Mouse (Mus musculus) ES-Bruce4 (cell line): ENCODE data around the gene Zfp518a. TPM values are rescaled to one million over a fixed set of nuclear protein-coding genes. Genes with fewer than 3 reads are reported as not detected.
A peak's percentile ranks its signal among the peaks of the same experiment; 100 is the strongest.

ENCODE experiments used
- H3K27ac ChIP-seq: 2 replicates; pipeline ENCODE4 v1.5.1; 2012; ENCODE audit warnings: low read length, inconsistent platforms; ENCODE audit not compliant: insufficient read depth
- H3K27me3 ChIP-seq: 2 replicates; pipeline ENCODE4 v1.6.1; 2012; ENCODE audit warnings: mild to moderate bottlenecking, low read length, inconsistent platforms; ENCODE audit not compliant: control insufficient read depth, poor library complexity, insufficient read depth, severe bottlenecking
- H3K36me3 ChIP-seq: 2 replicates; pipeline ENCODE4 v1.6.1; 2012; ENCODE audit warnings: inconsistent platforms, mild to moderate bottlenecking, low read length, moderate library complexity; ENCODE audit not compliant: control insufficient read depth, poor library complexity, insufficient read depth, severe bottlenecking
- H3K4me1 ChIP-seq: one replicate; pipeline ENCODE4 v1.8.1; 2011; ENCODE audit warnings: low read length; ENCODE audit not compliant: control insufficient read depth, insufficient read depth
- H3K4me3 ChIP-seq: 2 replicates; pipeline ENCODE4 v1.5.1; 2011; ENCODE audit warnings: low read depth, mild to moderate bottlenecking, low read length
- H3K9ac ChIP-seq: 2 replicates; pipeline ENCODE4 v1.6.1; 2012; ENCODE audit warnings: low read depth, mild to moderate bottlenecking, inconsistent platforms; ENCODE audit not compliant: poor library complexity, severe bottlenecking
- H3K9me3 ChIP-seq: replicated peaks from 2 replicates; pipeline ENCODE4 v1.6.1; 2012; ENCODE audit warnings: mild to moderate bottlenecking, low read length, inconsistent platforms; ENCODE audit not compliant: control insufficient read depth, poor library complexity, insufficient read depth, severe bottlenecking
- CTCF ChIP-seq: IDR thresholded peaks from one replicate; pipeline ENCODE4 v1.8.1; 2011; ENCODE audit warnings: low read depth, low read length
- EP300 ChIP-seq: IDR thresholded peaks from 2 replicates; pipeline ENCODE4 v1.6.1; 2011; ENCODE audit warnings: low read depth, low read length; ENCODE audit not compliant: insufficient read depth
- POLR2A ChIP-seq: IDR thresholded peaks from one replicate; pipeline ENCODE4 v1.8.1; 2011; ENCODE audit warnings: low read length; ENCODE audit not compliant: insufficient read depth
- polyA plus RNA-seq: library from polyadenylated mRNA; stranded (reverse); fragments of >200 nt; gene quantifications from 2 replicates; pipeline ENCODE4 v1.2.4, GENCODE M21; 2011; ENCODE audit warnings: low read depth; ENCODE audit not compliant: missing spikeins, insufficient read depth, insufficient read length

The Zfp518a gene
- polyA plus RNA-seq, 1 experiment, result 41.3 TPM

DNA sequence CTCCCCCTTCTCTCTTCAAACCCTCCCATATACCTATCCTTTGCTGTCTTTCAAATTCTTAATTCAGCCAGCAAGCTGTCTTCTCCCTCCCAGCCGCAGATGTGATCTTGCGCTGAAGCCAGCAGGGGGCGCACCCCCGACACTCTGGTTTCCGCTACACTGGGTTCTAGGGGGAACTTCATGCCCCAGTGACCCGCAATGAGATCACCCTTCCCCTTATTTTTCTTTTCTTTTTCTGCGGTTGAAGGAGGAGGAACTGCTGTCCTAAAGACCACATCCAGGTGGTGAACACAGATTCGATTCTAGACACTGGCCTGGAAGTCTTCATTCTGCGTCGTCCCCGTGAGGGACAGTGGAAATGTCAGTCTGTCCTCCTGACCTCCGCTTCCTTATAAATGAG is 68.5 kb downstream of the Zfp518a start:
- TF ChIP-seq CTCF, result peak; percentile 84
- no peak for TF ChIP-seq EP300
- H3K27me3 ChIP-seq, result no peaks in the 10 kb centered on the region

DNA sequence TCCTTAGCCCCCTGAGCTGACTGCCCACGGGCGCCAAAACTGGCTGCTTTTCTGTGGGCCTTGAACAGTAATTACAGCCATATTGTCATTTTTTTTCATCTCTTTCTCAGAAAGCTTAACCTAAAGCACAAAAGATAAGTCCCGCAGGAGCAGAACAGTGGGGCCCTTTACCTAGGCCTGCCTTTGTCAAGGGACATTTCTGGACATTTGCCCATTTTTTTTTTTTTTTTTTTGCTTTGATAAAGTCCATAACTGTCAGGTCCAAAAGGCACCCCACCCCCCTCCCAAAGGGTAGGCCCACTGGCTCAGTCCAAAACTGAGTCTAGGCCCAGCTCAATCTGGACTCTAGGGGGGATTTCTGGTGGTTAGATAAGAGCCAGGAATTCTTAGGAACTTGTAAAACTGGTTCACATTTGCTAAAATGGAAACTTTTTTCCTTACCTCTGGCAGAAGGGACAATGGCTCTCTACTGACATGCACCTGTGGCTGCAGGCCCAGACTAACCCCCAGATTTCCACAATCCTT is 69.9 kb downstream of the Zfp518a start:
- H3K9me3 ChIP-seq, result no peaks in the 10 kb centered on the region
- no peak overlapping the region for H3K4me3 ChIP-seq
- no peaks in the 10 kb centered on the region for H3K36me3 ChIP-seq
- H3K9ac ChIP-seq, result no peak overlapping the region
- peaks cover 7% of the 10 kb centered on the region for H3K4me1 ChIP-seq
- no peak for TF ChIP-seq POLR2A
- TF ChIP-seq CTCF, result no peak
- no peak for TF ChIP-seq EP300
- H3K27me3 ChIP-seq, result no peaks in the 10 kb centered on the region
- no peak overlapping the region for H3K27ac ChIP-seq

More for the DNA sequence above, 68.5 kb downstream of the Zfp518a start:
- Histone ChIP-seq H3K4me3 (no peak overlapping the region), H3K27ac (no peak overlapping the region), H3K36me3 (no peaks in the 10 kb centered on the region), H3K9ac (no peak overlapping the region), H3K4me1 (peaks cover 11% of the 10 kb centered on the region), H3K9me3 (no peaks in the 10 kb centered on the region)

DNA sequence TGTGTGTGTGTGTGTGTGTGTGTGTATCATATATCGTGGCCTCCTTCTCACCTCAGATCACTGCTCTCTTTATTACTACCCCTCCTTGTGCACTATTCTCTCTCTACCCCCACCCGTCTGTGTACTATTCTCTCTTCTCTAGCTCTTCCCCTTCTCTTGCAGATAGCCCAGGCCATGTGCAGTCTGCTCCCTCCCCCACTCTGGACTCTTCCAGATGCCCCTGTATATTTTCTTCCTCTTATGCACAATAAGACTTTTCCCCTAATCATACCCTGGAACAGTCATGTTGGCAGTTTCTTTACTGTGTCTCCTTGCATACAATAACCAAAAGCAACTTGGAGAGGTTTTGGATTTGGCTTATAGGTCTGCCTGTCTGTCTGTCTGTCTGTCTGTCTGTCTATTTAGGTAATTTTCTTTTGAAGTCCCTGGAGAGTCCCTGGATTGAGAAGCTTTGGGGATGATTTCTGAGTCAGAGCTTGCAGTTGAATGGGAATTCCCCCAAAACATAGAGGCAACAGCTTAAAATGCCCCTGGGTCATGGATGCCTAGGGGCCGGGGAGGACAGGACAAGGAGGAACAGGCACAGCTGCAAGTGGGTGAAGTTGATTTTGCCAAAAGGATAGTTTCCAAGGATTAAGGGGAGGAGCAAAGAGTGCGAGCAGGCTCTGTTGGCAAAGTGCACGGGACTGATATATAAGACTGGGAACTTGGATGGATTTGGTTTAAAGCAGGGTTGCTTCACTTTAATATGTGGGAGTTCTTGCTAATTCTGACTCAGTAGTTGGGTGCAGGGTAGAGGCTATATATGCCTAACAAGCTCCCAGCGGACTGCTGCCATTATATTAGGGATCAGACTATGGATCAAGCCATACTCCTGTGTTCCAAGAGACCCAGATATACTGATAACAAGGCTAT is 70.7 kb downstream of the Zfp518a start:
- no peaks in the 10 kb centered on the region for H3K9me3 ChIP-seq
- TF ChIP-seq POLR2A (no peak), CTCF (no peak), EP300 (no peak)
- no peak overlapping the region for H3K4me3 ChIP-seq
- no peaks in the 10 kb centered on the region for H3K27me3 ChIP-seq
- H3K4me1 ChIP-seq, result peaks cover 5% of the 10 kb centered on the region
- H3K27ac ChIP-seq, result no peak overlapping the region
- H3K9ac ChIP-seq, result no peak overlapping the region
- H3K36me3 ChIP-seq, result no peaks in the 10 kb centered on the region

Other genes with a start within 250 kb of the Zfp518a start
- 0.53 and 0.60 TPM in 2 replicates for gene Cc2d2b, start 146.0 kb upstream of the Zfp518a start, polyA plus RNA-seq
- 7.4 and 9.4 TPM in 2 replicates for gene Ccnj, start 63.4 kb upstream of the Zfp518a start, polyA plus RNA-seq
- gene Blnk, start 99.8 kb downstream of the Zfp518a start, polyA plus RNA-seq, result 6.0 and 7.6 TPM in 2 replicates
- not detected in 2 replicates for gene Dntt, start 134.6 kb downstream of the Zfp518a start, polyA plus RNA-seq
- not detected in 2 replicates for gene Opalin, start 182.4 kb downstream of the Zfp518a start, polyA plus RNA-seq